Mouse (Mus musculus): ENCODE measurements around the gene Eefsec. TPM values are rescaled to one million over a fixed set of nuclear protein-coding genes. Genes with fewer than 3 reads are reported as not detected.

The Eefsec gene
- polyA plus RNA-seq, 1 experiment from 2014 or later = 35.1 TPM

GRCm38 (mm10) chr6:88465181-88465920 is 19.0 kb upstream of the Eefsec start, which contains the start of gene Ruvbl1:
Gene Ruvbl1 (plus strand): TSS chr6:88465409.
- peak; percentile 99 for ATAC-seq (ENCODE audit: insufficient number of reproducible peaks, low FRiP score, low TSS enrichment, low read depth)

GRCm38 (mm10) chr6:88454545-88454944 is 8.2 kb upstream of the Eefsec start:
- Histone ChIP-seq H3K27ac (no peak overlapping the region), H3K9ac (no peak overlapping the region), H3K4me3 (no peak overlapping the region), H3K4me1 (no peaks in the 10 kb centered on the region), H3K4me2 (no peak overlapping the region), H3K9me3 (no peaks in the 10 kb centered on the region), H3K27me3 (0 out of 2 replicates have a peak, but pooled peaks cover 4% of the 10 kb centered on the region), H3K36me3 (no peaks in the 10 kb centered on the region)
- WGBS = 64% methylated on average over 2 of the region's 2 CpGs
- no peak for ATAC-seq (ENCODE audit: insufficient number of reproducible peaks, low FRiP score, low TSS enrichment, low read depth)

More at GRCm38 (mm10) chr6:88465181-88465920, 19.0 kb upstream of the Eefsec start, which contains the start of gene Ruvbl1:
- under 1% methylated on average over 42 of the region's 42 CpGs for WGBS
- Histone ChIP-seq H3K4me1 (peaks cover 10% of the 10 kb centered on the region), H3K9me3 (no peaks in the 10 kb centered on the region), H3K36me3 (peaks cover 30% of the 10 kb centered on the region), H3K4me2 (peak within 1 kb of the TSS; percentile 57), H3K4me3 (peak within 1 kb of the TSS; percentile 67), H3K27ac (peak within 1 kb of the TSS; percentile 63), H3K27me3 (no peaks in the 10 kb centered on the region), H3K9ac (peak within 1 kb of the TSS; percentile 55)

GRCm38 (mm10) chr6:88447454-88447853 is 1.1 kb upstream of the Eefsec start:
- Histone ChIP-seq H3K27ac (no peak overlapping the region), H3K9me3 (no peaks in the 10 kb centered on the region), H3K4me1 (peaks cover 12% of the 10 kb centered on the region), H3K4me3 (no peak overlapping the region), H3K36me3 (no peaks in the 10 kb centered on the region), H3K4me2 (no peak overlapping the region), H3K27me3 (0 out of 2 replicates have a peak, but pooled peaks cover 4% of the 10 kb centered on the region), H3K9ac (no peak overlapping the region)
- WGBS = 43% methylated on average over 4 of the region's 4 CpGs
- ATAC-seq (ENCODE audit: insufficient number of reproducible peaks, low FRiP score, low TSS enrichment, low read depth) = no peak

- no peak overlapping the region for H3K27ac ChIP-seq
- H3K9ac ChIP-seq = peak overlapping the region; percentile 70
- H3K9me3 ChIP-seq = no peaks in the 10 kb centered on the region
- H3K4me3 ChIP-seq = peak overlapping the region; percentile 97
- no peaks in the 10 kb centered on the region for H3K27me3 ChIP-seq
- H3K36me3 ChIP-seq = no peaks in the 10 kb centered on the region
- peaks cover 12% of the 10 kb centered on the region for H3K4me1 ChIP-seq
- peak overlapping the region; percentile 89 for H3K4me2 ChIP-seq
- ATAC-seq (ENCODE audit: insufficient number of reproducible peaks, low FRiP score, low TSS enrichment, low read depth) = no peak
- WGBS = 7% methylated on average over 5 of the region's 5 CpGs
Measured at GRCm38 (mm10) chr6:88445661-88446060, 678 bp downstream of the Eefsec start.

- no peak overlapping the region for H3K4me3 ChIP-seq
- no peak for ATAC-seq (ENCODE audit: insufficient number of reproducible peaks, low FRiP score, low TSS enrichment, low read depth)
- no peak overlapping the region for H3K4me2 ChIP-seq
- H3K4me1 ChIP-seq = peaks cover 19% of the 10 kb centered on the region
- no peak overlapping the region for H3K27ac ChIP-seq
- no peaks in the 10 kb centered on the region for H3K36me3 ChIP-seq
- 87% methylated on average over 7 of the region's 7 CpGs for WGBS
- no peaks in the 10 kb centered on the region for H3K9me3 ChIP-seq
- no peak overlapping the region for H3K9ac ChIP-seq
- H3K27me3 ChIP-seq = no peaks in the 10 kb centered on the region
Measured at GRCm38 (mm10) chr6:88444076-88444750, 2.1 kb downstream of the Eefsec start.

- H3K9ac ChIP-seq = no peak overlapping the region
- H3K27ac ChIP-seq = no peak overlapping the region
- 82% methylated on average over 3 of the region's 3 CpGs for WGBS
- H3K4me3 ChIP-seq = no peak overlapping the region
- H3K27me3 ChIP-seq = no peaks in the 10 kb centered on the region
- H3K4me2 ChIP-seq = no peak overlapping the region
- peaks cover 22% of the 10 kb centered on the region for H3K4me1 ChIP-seq
- no peaks in the 10 kb centered on the region for H3K36me3 ChIP-seq
- H3K9me3 ChIP-seq = no peaks in the 10 kb centered on the region
- no peak for ATAC-seq (ENCODE audit: insufficient number of reproducible peaks, low FRiP score, low TSS enrichment, low read depth)
Measured at GRCm38 (mm10) chr6:88443446-88443845, 2.9 kb downstream of the Eefsec start.

- Histone ChIP-seq H3K9ac (no peak overlapping the region), H3K4me3 (no peak overlapping the region), H3K4me1 (peaks cover 22% of the 10 kb centered on the region), H3K27me3 (no peaks in the 10 kb centered on the region), H3K9me3 (no peaks in the 10 kb centered on the region), H3K36me3 (no peaks in the 10 kb centered on the region), H3K4me2 (no peak overlapping the region), H3K27ac (no peak overlapping the region)
- no peak for ATAC-seq (ENCODE audit: insufficient number of reproducible peaks, low FRiP score, low TSS enrichment, low read depth)
- 77% methylated on average over 3 of the region's 3 CpGs for WGBS
Measured at GRCm38 (mm10) chr6:88442551-88442950, 3.8 kb downstream of the Eefsec start.

GRCm38 (mm10) chr6:88439056-88439455 is 7.3 kb downstream of the Eefsec start:
- Histone ChIP-seq H3K27ac (no peak overlapping the region), H3K27me3 (no peaks in the 10 kb centered on the region), H3K4me1 (peaks cover 10% of the 10 kb centered on the region; the same call in 1 of the 2 replicates), H3K36me3 (peaks cover 4% of the 10 kb centered on the region), H3K4me2 (no peak overlapping the region), H3K9ac (no peak overlapping the region), H3K4me3 (no peak overlapping the region), H3K9me3 (no peaks in the 10 kb centered on the region)
- WGBS = 49% methylated on average over 4 of the region's 4 CpGs
- no peak for ATAC-seq (ENCODE audit: insufficient number of reproducible peaks, low FRiP score, low TSS enrichment, low read depth)

GRCm38 (mm10) chr6:88435609-88436008 is 10.7 kb downstream of the Eefsec start:
- H3K4me3 ChIP-seq = no peak overlapping the region

GRCm38 (mm10) chr6:88431202-88431601 is 15.1 kb downstream of the Eefsec start:
- Histone ChIP-seq H3K27me3 (no peaks in the 10 kb centered on the region), H3K9ac (no peak overlapping the region), H3K4me2 (no peak overlapping the region), H3K9me3 (no peaks in the 10 kb centered on the region), H3K4me1 (peaks cover 8% of the 10 kb centered on the region), H3K4me3 (no peak overlapping the region), H3K36me3 (peaks cover 4% of the 10 kb centered on the region), H3K27ac (no peak overlapping the region)
- 28% methylated on average over 4 of the region's 4 CpGs for WGBS
- no peak for ATAC-seq (ENCODE audit: insufficient number of reproducible peaks, low FRiP score, low TSS enrichment, low read depth)

More at GRCm38 (mm10) chr6:88435609-88436008, 10.7 kb downstream of the Eefsec start:
- Histone ChIP-seq H3K9ac (no peak overlapping the region), H3K36me3 (peaks cover 4% of the 10 kb centered on the region), H3K27ac (no peak overlapping the region), H3K9me3 (no peaks in the 10 kb centered on the region), H3K4me1 (peaks cover 10% of the 10 kb centered on the region; the same call in 1 of the 2 replicates), H3K4me2 (no peak overlapping the region), H3K27me3 (no peaks in the 10 kb centered on the region)
- whole genome bisulfite sequencing = 91% methylated on average over 7 of the region's 7 CpGs
- ATAC-seq (ENCODE audit: insufficient number of reproducible peaks, low FRiP score, low TSS enrichment, low read depth) = no peak

GRCm38 (mm10) chr6:88416130-88416758 is 30.1 kb downstream of the Eefsec start:
- Histone ChIP-seq H3K4me3 (no peak overlapping the region), H3K9ac (no peak overlapping the region), H3K9me3 (no peaks in the 10 kb centered on the region), H3K36me3 (no peaks in the 10 kb centered on the region), H3K27me3 (no peaks in the 10 kb centered on the region), H3K27ac (no peak overlapping the region), H3K4me2 (no peak overlapping the region), H3K4me1 (peaks cover 14% of the 10 kb centered on the region)
- 41% methylated on average over 7 of the region's 7 CpGs for WGBS
- ATAC-seq (ENCODE audit: insufficient number of reproducible peaks, low FRiP score, low TSS enrichment, low read depth) = no peak

GRCm38 (mm10) chr6:88412604-88413003 is 33.7 kb downstream of the Eefsec start:
- H3K36me3 ChIP-seq = no peaks in the 10 kb centered on the region
- no peak for ATAC-seq (ENCODE audit: insufficient number of reproducible peaks, low FRiP score, low TSS enrichment, low read depth)
- no peak overlapping the region for H3K27ac ChIP-seq
- H3K4me3 ChIP-seq = no peak overlapping the region
- peaks cover 19% of the 10 kb centered on the region for H3K4me1 ChIP-seq
- H3K27me3 ChIP-seq = no peaks in the 10 kb centered on the region
- WGBS = 59% methylated on average over 2 of the region's 2 CpGs
- no peaks in the 10 kb centered on the region for H3K9me3 ChIP-seq
- no peak overlapping the region for H3K9ac ChIP-seq
- no peak overlapping the region for H3K4me2 ChIP-seq
